Mouse (Mus musculus): ENCODE data around the gene Rrp36. TPM values are rescaled to one million over a fixed set of nuclear protein-coding genes. Genes with fewer than 3 reads are reported as not detected.

The Rrp36 gene
- polyA plus RNA-seq, 1 experiment, result 2.6 TPM

DNA sequence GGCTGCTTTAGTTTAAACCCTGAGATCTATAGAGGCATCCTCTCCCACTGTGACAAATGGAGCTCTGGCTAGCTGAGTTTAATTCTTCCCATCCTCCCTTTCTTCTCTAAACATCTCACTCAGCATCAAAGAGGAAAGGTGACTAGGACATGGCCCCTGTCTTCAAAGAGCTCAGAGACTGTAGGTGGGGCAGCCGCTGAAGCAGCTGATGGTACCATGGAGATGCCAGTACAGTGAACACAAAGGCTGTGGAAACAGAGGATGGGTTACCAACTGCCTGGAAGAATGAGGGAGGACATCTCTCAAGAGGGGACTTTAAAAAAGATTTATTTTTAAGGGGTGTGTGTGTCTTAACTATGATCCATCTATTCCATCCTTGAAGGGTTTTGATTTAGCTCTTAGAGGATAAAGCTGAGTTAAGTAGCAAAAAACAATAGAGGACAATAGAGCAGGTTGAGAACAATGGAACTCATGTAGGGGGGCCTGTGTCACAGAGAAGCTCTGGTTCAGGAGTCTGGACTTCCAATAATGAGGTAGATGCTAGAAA, 20.4 kb upstream of the Rrp36 start:
- Histone ChIP-seq H3K27me3 (ENCODE audit: control insufficient read depth) (no peaks in the 10 kb centered on the region), H3K36me3 (ENCODE audit: control insufficient read depth) (peaks cover 41% of the 10 kb centered on the region), H3K4me3 (replicated peaks) (no peak overlapping the region), H3K9me3 (ENCODE audit: control insufficient read depth, low read length) (no peaks in the 10 kb centered on the region), H3K4me1 (ENCODE audit: control insufficient read depth) (peaks cover 26% of the 10 kb centered on the region)
- TF ChIP-seq GATA1 (IDR thresholded peaks at IDR 0.05; ENCODE audit: low read length) (no peak), TAL1 (IDR thresholded peaks at IDR 0.05; ENCODE audit: low read length) (no peak)

DNA sequence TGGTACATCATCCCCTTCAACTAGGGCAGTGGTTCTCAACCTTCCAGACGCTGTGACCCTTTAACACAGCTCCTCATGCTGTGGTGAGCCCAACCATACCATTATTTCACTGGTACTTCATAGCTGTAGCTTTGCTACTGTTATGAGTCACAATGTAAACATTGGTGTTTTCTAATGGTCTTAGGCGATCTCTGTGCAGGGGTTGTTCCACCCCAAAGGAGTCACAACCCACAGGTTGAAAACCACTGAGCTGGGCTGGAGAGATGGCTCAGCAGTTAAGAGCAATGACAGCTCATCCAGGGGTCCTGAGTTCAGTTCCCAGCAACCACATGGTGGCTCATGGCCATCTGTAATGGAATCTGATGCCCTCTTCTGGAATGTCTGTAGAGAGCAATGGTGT, 17.2 kb upstream of the Rrp36 start:
- no peak for TF ChIP-seq GATA1 (IDR thresholded peaks at IDR 0.05; ENCODE audit: low read length)
- TF ChIP-seq TAL1 (IDR thresholded peaks at IDR 0.05; ENCODE audit: low read length), result no peak
- Histone ChIP-seq H3K36me3 (ENCODE audit: control insufficient read depth) (peaks cover 42% of the 10 kb centered on the region), H3K4me3 (replicated peaks) (no peak overlapping the region), H3K27me3 (ENCODE audit: control insufficient read depth) (no peaks in the 10 kb centered on the region), H3K9me3 (ENCODE audit: control insufficient read depth, low read length) (no peaks in the 10 kb centered on the region), H3K4me1 (ENCODE audit: control insufficient read depth) (peaks cover 16% of the 10 kb centered on the region)

DNA sequence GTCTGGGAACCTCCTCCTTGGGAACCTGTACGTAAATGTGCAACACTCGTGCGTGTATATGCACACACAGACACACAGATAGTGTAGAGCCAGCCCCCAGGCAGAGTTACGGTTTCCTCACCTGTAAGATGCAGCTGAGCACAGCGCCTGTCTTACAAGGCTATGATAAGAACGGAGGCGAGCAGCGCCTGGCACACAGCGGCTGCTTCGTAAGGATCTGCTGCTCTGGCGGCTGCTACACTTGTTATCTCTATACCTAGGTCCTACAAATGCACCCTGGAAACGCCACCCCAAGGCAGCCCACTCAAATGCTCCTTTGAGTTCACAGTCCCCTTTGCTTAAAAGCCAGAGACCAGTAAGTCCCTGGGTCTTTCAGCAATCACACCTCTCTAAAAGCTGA, 16.5 kb upstream of the Rrp36 start:
- Histone ChIP-seq H3K27me3 (ENCODE audit: control insufficient read depth) (no peaks in the 10 kb centered on the region), H3K9me3 (ENCODE audit: control insufficient read depth, low read length) (no peaks in the 10 kb centered on the region), H3K36me3 (ENCODE audit: control insufficient read depth) (peaks cover 44% of the 10 kb centered on the region), H3K4me3 (replicated peaks) (no peak overlapping the region), H3K4me1 (ENCODE audit: control insufficient read depth) (peaks cover 16% of the 10 kb centered on the region)
- no peak for TF ChIP-seq TAL1 (IDR thresholded peaks at IDR 0.05; ENCODE audit: low read length)
- TF ChIP-seq GATA1 (IDR thresholded peaks at IDR 0.05; ENCODE audit: low read length), result no peak

DNA sequence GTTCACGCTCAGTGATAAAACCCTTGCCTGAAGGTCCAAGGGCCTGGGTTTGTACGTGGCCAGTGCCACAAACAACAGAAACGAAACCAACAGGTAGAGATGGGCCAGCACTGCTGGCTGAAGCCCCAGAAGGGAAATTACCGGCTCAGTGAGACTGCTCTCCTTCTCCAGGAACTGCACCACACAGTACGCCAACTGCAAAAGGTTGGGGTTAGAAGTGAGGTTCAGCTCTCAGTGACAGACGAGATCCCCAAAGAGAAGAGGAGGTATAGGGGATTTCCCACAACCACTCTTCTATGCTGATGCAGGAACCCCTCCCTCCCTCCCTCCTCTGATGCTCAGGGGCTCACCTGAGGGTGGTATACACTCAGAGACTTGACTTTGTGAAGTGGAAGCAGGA, 11.8 kb upstream of the Rrp36 start:
- Histone ChIP-seq H3K36me3 (ENCODE audit: control insufficient read depth) (peaks cover 64% of the 10 kb centered on the region), H3K27me3 (ENCODE audit: control insufficient read depth) (no peaks in the 10 kb centered on the region), H3K4me3 (replicated peaks) (no peak overlapping the region), H3K4me1 (ENCODE audit: control insufficient read depth) (peaks cover 22% of the 10 kb centered on the region), H3K9me3 (ENCODE audit: control insufficient read depth, low read length) (no peaks in the 10 kb centered on the region)
- TF ChIP-seq GATA1 (IDR thresholded peaks at IDR 0.05; ENCODE audit: low read length) (no peak), TAL1 (IDR thresholded peaks at IDR 0.05; ENCODE audit: low read length) (no peak)

DNA sequence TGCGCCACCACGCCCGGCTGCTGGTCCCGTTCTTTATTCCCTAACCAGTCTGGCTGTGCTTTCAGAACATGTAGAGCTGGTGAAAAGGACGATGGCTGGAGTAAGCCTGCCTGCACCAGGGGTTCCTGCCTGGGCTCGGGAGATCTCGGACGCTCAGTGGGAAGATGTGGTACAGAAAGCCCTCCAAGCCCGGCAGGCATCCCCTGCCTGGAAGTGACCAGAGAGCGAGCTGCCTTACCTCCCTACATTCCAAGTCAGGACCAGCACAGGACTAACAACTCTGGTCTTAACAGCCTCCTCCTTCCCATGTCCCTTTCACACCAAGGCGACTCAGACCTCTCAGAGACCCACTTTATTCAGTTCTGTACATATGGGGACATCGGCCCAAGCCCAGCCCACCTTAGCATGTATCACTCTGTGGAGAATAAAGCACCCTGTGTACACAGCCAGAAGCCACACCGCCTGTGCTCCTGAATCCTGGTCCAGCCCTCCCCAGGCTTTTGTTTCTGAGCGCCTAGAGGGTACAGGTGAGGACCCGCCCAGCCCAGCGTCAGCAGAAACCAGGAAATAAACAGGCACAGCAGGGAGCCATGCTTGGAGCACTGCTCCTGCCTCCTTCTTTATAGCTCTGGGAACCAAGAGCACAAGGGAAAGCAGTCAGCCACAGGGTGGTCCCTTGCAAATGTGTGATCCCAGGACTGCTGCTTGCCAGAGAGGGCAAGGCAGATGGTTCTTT, 8.7 kb upstream of the Rrp36 start:
- Histone ChIP-seq H3K36me3 (ENCODE audit: control insufficient read depth) (peaks cover 66% of the 10 kb centered on the region), H3K9me3 (ENCODE audit: control insufficient read depth, low read length) (no peaks in the 10 kb centered on the region), H3K4me3 (replicated peaks) (no peak overlapping the region), H3K27me3 (ENCODE audit: control insufficient read depth) (no peaks in the 10 kb centered on the region), H3K4me1 (ENCODE audit: control insufficient read depth) (peaks cover 42% of the 10 kb centered on the region)
- no peak for TF ChIP-seq GATA1 (IDR thresholded peaks at IDR 0.05; ENCODE audit: low read length)
- no peak for TF ChIP-seq TAL1 (IDR thresholded peaks at IDR 0.05; ENCODE audit: low read length)

DNA sequence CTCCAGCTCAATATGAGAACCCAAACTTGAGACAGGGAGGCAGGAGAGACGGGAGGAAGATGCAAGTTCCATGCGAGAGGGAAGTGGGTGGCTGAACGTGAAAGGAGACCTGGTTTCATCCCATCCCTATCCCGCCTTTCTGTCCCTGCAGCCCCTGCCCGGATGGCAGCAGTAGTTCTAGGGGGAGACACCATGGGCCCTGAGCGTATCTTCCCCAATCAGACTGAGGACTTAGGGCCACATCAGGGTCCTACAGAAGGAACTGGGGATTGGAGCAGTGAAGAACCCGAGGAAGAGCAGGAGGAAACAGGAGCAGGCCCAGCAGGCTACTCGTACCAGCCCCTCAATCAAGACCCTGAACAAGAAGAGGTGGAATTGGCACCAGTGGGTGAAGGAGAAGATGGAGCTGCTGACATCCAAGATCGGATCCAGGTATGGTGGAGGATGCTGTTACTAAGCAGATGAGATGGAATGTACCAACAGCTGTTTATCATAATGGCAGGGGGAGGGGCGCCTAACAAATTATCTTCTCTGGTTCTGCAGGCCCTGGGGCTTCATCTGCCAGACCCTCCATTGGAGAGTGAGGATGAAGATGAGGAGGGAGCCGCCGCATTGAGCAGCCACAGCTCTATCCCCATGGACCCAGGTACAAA, 7.4 kb upstream of the Rrp36 start:
- peak overlapping the region; percentile 94 for H3K4me3 ChIP-seq (replicated peaks)
- TF ChIP-seq GATA1 (IDR thresholded peaks at IDR 0.05; ENCODE audit: low read length) (no peak), TAL1 (IDR thresholded peaks at IDR 0.05; ENCODE audit: low read length) (no peak)
- no peaks in the 10 kb centered on the region for H3K9me3 ChIP-seq (ENCODE audit: control insufficient read depth, low read length)
- no peaks in the 10 kb centered on the region for H3K27me3 ChIP-seq (ENCODE audit: control insufficient read depth)
- peaks cover 47% of the 10 kb centered on the region for H3K4me1 ChIP-seq (ENCODE audit: control insufficient read depth)
- peaks cover 66% of the 10 kb centered on the region for H3K36me3 ChIP-seq (ENCODE audit: control insufficient read depth)

DNA sequence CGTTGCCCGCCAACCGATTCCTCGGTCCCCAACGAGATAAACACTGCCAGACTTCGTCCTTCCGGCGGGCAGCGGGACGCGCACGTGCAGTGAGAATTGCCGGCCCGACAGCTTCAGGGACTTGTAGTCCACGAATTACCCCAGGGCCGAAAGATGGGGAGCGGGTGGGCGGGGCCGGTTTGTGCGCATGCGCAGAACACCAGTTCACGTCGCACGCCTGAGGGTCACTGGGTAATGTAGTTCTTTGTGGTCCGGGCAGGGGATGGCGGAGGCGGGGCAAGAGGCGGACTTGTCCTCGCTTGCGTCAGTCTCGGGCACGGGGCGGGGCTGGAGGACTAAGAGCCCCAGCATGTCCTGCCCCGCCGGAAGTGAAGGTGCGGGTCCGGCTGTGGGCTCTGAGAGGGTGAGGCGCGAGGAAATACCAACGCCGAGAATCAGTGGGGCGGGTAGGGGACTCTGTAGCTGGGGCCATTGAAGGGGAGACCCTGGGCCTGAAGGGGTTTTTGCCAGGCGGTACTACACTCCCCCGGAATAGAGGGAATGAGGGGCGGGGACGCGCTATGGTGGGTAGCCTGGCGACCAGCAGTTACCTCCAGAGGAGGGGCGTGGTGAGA, 6.7 kb upstream of the Rrp36 start, which contains the start of gene Klhdc3:
TSS of gene Klhdc3 (minus strand) at position 155 of the 614 bp plus-strand sequence.
- Histone ChIP-seq H3K4me1 (ENCODE audit: control insufficient read depth) (peaks cover 47% of the 10 kb centered on the region), H3K4me3 (replicated peaks) (peak within 1 kb of the TSS; percentile 94), H3K36me3 (ENCODE audit: control insufficient read depth) (peaks cover 66% of the 10 kb centered on the region), H3K9me3 (ENCODE audit: control insufficient read depth, low read length) (no peaks in the 10 kb centered on the region), H3K27me3 (ENCODE audit: control insufficient read depth) (no peaks in the 10 kb centered on the region)
- TF ChIP-seq GATA1 (IDR thresholded peaks at IDR 0.05; ENCODE audit: low read length) (no peak), TAL1 (IDR thresholded peaks at IDR 0.05; ENCODE audit: low read length) (no peak)

DNA sequence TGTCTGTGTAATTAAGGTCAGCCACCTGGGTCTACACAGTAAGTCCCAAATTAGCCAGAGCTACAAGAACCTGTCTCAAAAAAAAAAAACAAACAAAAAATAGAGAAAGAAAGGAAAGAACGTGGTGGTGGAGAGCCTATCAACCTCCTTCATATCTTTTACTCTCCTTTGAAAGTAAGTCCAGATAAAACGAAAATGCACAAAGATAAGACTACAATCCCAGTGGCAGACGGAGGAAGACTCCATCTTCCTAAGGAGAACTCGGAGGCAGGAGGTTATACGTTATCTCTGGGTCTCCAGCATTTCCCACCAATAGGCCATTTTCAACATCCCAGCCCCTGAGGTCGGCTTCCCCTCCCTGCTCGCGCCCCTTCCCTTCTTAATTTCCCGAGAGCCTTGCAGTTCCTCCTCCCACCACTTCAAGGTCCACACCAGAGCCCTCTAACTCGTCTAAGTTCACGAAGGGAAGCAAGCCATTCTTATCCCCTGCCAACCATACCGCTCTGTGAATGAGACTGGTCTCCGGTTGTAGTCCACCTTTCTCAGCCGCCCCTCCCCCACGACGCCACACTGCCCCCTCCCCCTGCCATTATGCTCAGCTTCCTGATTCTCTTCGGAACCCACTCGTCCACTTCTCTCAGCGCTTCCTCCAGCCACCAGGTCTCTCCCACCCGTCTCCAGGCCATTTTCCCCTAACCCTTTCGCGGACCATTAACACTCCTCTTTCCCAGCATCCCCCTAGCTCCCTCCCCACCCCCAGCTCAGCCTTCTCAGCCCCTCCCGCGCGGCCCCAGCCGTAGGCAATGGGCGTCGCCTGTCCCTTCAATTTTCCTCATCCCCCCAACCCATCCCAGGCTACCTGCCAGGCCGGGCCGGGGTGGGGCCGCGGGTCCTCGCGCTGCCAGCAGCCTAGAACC, 5.9 kb upstream of the Rrp36 start:
- Histone ChIP-seq H3K4me3 (replicated peaks) (peak overlapping the region; percentile 94), H3K36me3 (ENCODE audit: control insufficient read depth) (peaks cover 66% of the 10 kb centered on the region), H3K27me3 (ENCODE audit: control insufficient read depth) (no peaks in the 10 kb centered on the region), H3K9me3 (ENCODE audit: control insufficient read depth, low read length) (no peaks in the 10 kb centered on the region), H3K4me1 (ENCODE audit: control insufficient read depth) (peaks cover 50% of the 10 kb centered on the region)
- TF ChIP-seq TAL1 (IDR thresholded peaks at IDR 0.05; ENCODE audit: low read length) (no peak), GATA1 (IDR thresholded peaks at IDR 0.05; ENCODE audit: low read length) (peak; percentile 45; the same call in 1 of the 2 replicates)

All from erythroblast, embryonic 14.5 days (primary cell).